Mouse (Mus musculus): ENCODE measurements at regions not wholly inside any gene's neighbourhood (a gene's known extent, or its start where the extent isn't known, plus 50 kb on each side); places are given as distances from the start of the nearest gene placed in this dataset.

DNA sequence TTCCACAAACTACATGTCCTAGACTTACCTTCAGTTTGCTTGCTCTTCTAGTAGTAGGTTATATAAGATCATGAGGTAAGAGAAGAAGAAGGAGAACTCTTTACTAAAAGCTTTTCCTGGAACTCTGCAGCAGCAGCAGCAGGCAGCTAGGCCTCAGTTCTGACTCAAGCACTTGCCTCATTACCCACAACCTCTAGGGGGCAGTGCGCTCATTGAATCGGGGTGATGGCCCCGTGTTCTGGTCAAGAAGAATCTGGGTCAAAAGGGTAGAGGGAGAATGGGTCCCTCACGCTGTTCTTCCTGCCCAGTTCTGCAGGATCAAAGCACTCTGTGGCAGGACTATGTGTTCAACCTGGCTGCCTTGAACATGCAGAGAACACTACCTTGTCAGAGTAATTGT is 109.9 kb upstream of the Otud4 start:
- TF ChIP-seq CTCF (IDR thresholded peaks at IDR 0.05; ENCODE audit: insufficient read depth, low read depth, low read length), result no peak
- no peak for TF ChIP-seq POLR2A (IDR thresholded peaks at IDR 0.05; ENCODE audit: insufficient read depth, low read depth, low read length)

Data from olfactory bulb, adult 2 months (tissue).